Mouse (Mus musculus): Measurements from ENCODE around the gene Ralgapb. TPM values are rescaled to one million over a fixed set of nuclear protein-coding genes. Genes with fewer than 3 reads are reported as not detected.
A peak's percentile ranks its signal among the peaks of the same experiment; 100 is the strongest.

Gene Ralgapb
- polyA plus RNA-seq, 1 experiment from 2014 or later, result 20.3 TPM

GRCm38 (mm10) chr2:158513821-158514336, 104.2 kb downstream of the Ralgapb start:
- H3K9ac ChIP-seq (ENCODE audit: low read length), result no peak overlapping the region
- DNase-seq (ENCODE audit: low spot score) (no peak), ATAC-seq (replicated peaks; ENCODE audit: low FRiP score, low TSS enrichment, low read depth) (no peak)
- H3K4me3 ChIP-seq (ENCODE audit: low read depth, low read length), result no peak overlapping the region
- H3K36me3 ChIP-seq (ENCODE audit: control insufficient read depth, insufficient read depth, low read length), result no peaks in the 10 kb centered on the region
- no peak overlapping the region for H3K4me2 ChIP-seq (ENCODE audit: low read length)
- H3K27me3 ChIP-seq (replicated peaks; ENCODE audit: control insufficient read depth, insufficient read depth, low read length), result no peaks in the 10 kb centered on the region
- no peak overlapping the region for H3K27ac ChIP-seq (ENCODE audit: low read depth)
- 79% methylated on average over 12 of the region's 12 CpGs for WGBS
- no peaks in the 10 kb centered on the region for H3K9me3 ChIP-seq (ENCODE audit: control insufficient read depth, low read length)
- no peaks in the 10 kb centered on the region for H3K4me1 ChIP-seq (replicated peaks; ENCODE audit: control insufficient read depth, insufficient read depth, low read length)

- H3K4me3 ChIP-seq (ENCODE audit: low read depth, low read length), result no peak overlapping the region
- no peaks in the 10 kb centered on the region for H3K4me1 ChIP-seq (replicated peaks; ENCODE audit: control insufficient read depth, insufficient read depth, low read length)
- H3K27ac ChIP-seq (ENCODE audit: low read depth), result no peak overlapping the region
- DNase-seq (ENCODE audit: low spot score) (no peak), ATAC-seq (replicated peaks; ENCODE audit: low FRiP score, low TSS enrichment, low read depth) (no peak)
- H3K9ac ChIP-seq (ENCODE audit: low read length), result no peak overlapping the region
- WGBS, result 68% methylated on average over 6 of the region's 6 CpGs
- H3K36me3 ChIP-seq (ENCODE audit: control insufficient read depth, insufficient read depth, low read length), result no peaks in the 10 kb centered on the region
- no peaks in the 10 kb centered on the region for H3K9me3 ChIP-seq (ENCODE audit: control insufficient read depth, low read length)
- no peak overlapping the region for H3K4me2 ChIP-seq (ENCODE audit: low read length)
- no peaks in the 10 kb centered on the region for H3K27me3 ChIP-seq (replicated peaks; ENCODE audit: control insufficient read depth, insufficient read depth, low read length)
These were observed 108.9 kb downstream of the Ralgapb start for GRCm38 (mm10) chr2:158518583-158518982.

GRCm38 (mm10) chr2:158519071-158519470, 109.4 kb downstream of the Ralgapb start:
- Histone ChIP-seq H3K9ac (ENCODE audit: low read length) (no peak overlapping the region), H3K27me3 (replicated peaks; ENCODE audit: control insufficient read depth, insufficient read depth, low read length) (no peaks in the 10 kb centered on the region), H3K4me1 (replicated peaks; ENCODE audit: control insufficient read depth, insufficient read depth, low read length) (no peaks in the 10 kb centered on the region), H3K4me3 (ENCODE audit: low read depth, low read length) (no peak overlapping the region), H3K4me2 (ENCODE audit: low read length) (no peak overlapping the region), H3K36me3 (ENCODE audit: control insufficient read depth, insufficient read depth, low read length) (no peaks in the 10 kb centered on the region), H3K27ac (ENCODE audit: low read depth) (no peak overlapping the region), H3K9me3 (ENCODE audit: control insufficient read depth, low read length) (no peaks in the 10 kb centered on the region)
- no peak for ATAC-seq (replicated peaks; ENCODE audit: low FRiP score, low TSS enrichment, low read depth)
- 66% methylated on average over 11 of the region's 11 CpGs for WGBS
- DNase-seq (ENCODE audit: low spot score), result no peak

- no peak for DNase-seq (ENCODE audit: low spot score)
- H3K4me1 ChIP-seq (replicated peaks; ENCODE audit: control insufficient read depth, insufficient read depth, low read length), result no peaks in the 10 kb centered on the region
- no peak for ATAC-seq (replicated peaks; ENCODE audit: low FRiP score, low TSS enrichment, low read depth)
- H3K4me2 ChIP-seq (ENCODE audit: low read length), result no peak overlapping the region
- no peaks in the 10 kb centered on the region for H3K36me3 ChIP-seq (ENCODE audit: control insufficient read depth, insufficient read depth, low read length)
- H3K27me3 ChIP-seq (replicated peaks; ENCODE audit: control insufficient read depth, insufficient read depth, low read length), result no peaks in the 10 kb centered on the region
- H3K9me3 ChIP-seq (ENCODE audit: control insufficient read depth, low read length), result no peaks in the 10 kb centered on the region
- H3K9ac ChIP-seq (ENCODE audit: low read length), result no peak overlapping the region
- WGBS, result 85% methylated on average over 6 of the region's 6 CpGs
- H3K4me3 ChIP-seq (ENCODE audit: low read depth, low read length), result no peak overlapping the region
- no peak overlapping the region for H3K27ac ChIP-seq (ENCODE audit: low read depth)
These were observed 110.2 kb downstream of the Ralgapb start for GRCm38 (mm10) chr2:158519800-158520199.

GRCm38 (mm10) chr2:158523060-158523459, 113.4 kb downstream of the Ralgapb start:
- H3K4me1 ChIP-seq (replicated peaks; ENCODE audit: control insufficient read depth, insufficient read depth, low read length), result no peaks in the 10 kb centered on the region
- H3K9ac ChIP-seq (ENCODE audit: low read length), result no peak overlapping the region
- 75% methylated on average over 8 of the region's 8 CpGs for WGBS
- DNase-seq (ENCODE audit: low spot score) (no peak), ATAC-seq (replicated peaks; ENCODE audit: low FRiP score, low TSS enrichment, low read depth) (no peak)
- no peak overlapping the region for H3K4me3 ChIP-seq (ENCODE audit: low read depth, low read length)
- no peak overlapping the region for H3K4me2 ChIP-seq (ENCODE audit: low read length)
- no peaks in the 10 kb centered on the region for H3K27me3 ChIP-seq (replicated peaks; ENCODE audit: control insufficient read depth, insufficient read depth, low read length)
- H3K36me3 ChIP-seq (ENCODE audit: control insufficient read depth, insufficient read depth, low read length), result no peaks in the 10 kb centered on the region
- H3K9me3 ChIP-seq (ENCODE audit: control insufficient read depth, low read length), result no peaks in the 10 kb centered on the region
- no peak overlapping the region for H3K27ac ChIP-seq (ENCODE audit: low read depth)

- H3K4me2 ChIP-seq (ENCODE audit: low read length), result no peak overlapping the region
- no peak overlapping the region for H3K9ac ChIP-seq (ENCODE audit: low read length)
- no peak overlapping the region for H3K27ac ChIP-seq (ENCODE audit: low read depth)
These were observed 114.6 kb downstream of the Ralgapb start for GRCm38 (mm10) chr2:158524129-158524860.

GRCm38 (mm10) chr2:158534090-158534489, 124.4 kb downstream of the Ralgapb start:
- 6% methylated on average over 4 of the region's 4 CpGs for WGBS
- DNase-seq (ENCODE audit: low spot score) (peak; percentile 79), ATAC-seq (replicated peaks; ENCODE audit: low FRiP score, low TSS enrichment, low read depth) (0 out of 2 replicates have a peak, but pooled peaks have one; percentile 12)
- H3K36me3 ChIP-seq (ENCODE audit: control insufficient read depth, insufficient read depth, low read length), result no peaks in the 10 kb centered on the region
- no peaks in the 10 kb centered on the region for H3K9me3 ChIP-seq (ENCODE audit: control insufficient read depth, low read length)
- H3K27me3 ChIP-seq (replicated peaks; ENCODE audit: control insufficient read depth, insufficient read depth, low read length), result no peaks in the 10 kb centered on the region
- no peak overlapping the region for H3K27ac ChIP-seq (ENCODE audit: low read depth)
- H3K4me2 ChIP-seq (ENCODE audit: low read length), result no peak overlapping the region
- no peak overlapping the region for H3K9ac ChIP-seq (ENCODE audit: low read length)
- no peak overlapping the region for H3K4me3 ChIP-seq (ENCODE audit: low read depth, low read length)
- no peaks in the 10 kb centered on the region for H3K4me1 ChIP-seq (replicated peaks; ENCODE audit: control insufficient read depth, insufficient read depth, low read length)

More at GRCm38 (mm10) chr2:158524129-158524860, 114.6 kb downstream of the Ralgapb start:
- Histone ChIP-seq H3K4me1 (replicated peaks; ENCODE audit: control insufficient read depth, insufficient read depth, low read length) (no peaks in the 10 kb centered on the region), H3K36me3 (ENCODE audit: control insufficient read depth, insufficient read depth, low read length) (no peaks in the 10 kb centered on the region), H3K27me3 (replicated peaks; ENCODE audit: control insufficient read depth, insufficient read depth, low read length) (no peaks in the 10 kb centered on the region), H3K9me3 (ENCODE audit: control insufficient read depth, low read length) (no peaks in the 10 kb centered on the region), H3K4me3 (ENCODE audit: low read depth, low read length) (no peak overlapping the region)
- ATAC-seq (replicated peaks; ENCODE audit: low FRiP score, low TSS enrichment, low read depth) (no peak), DNase-seq (ENCODE audit: low spot score) (no peak)
- 83% methylated on average over 16 of the region's 16 CpGs for WGBS

- no peak overlapping the region for H3K4me3 ChIP-seq (ENCODE audit: low read depth, low read length)
- no peak for ATAC-seq (replicated peaks; ENCODE audit: low FRiP score, low TSS enrichment, low read depth)
- WGBS, result 74% methylated on average over 8 of the region's 8 CpGs
- no peak for DNase-seq (ENCODE audit: low spot score)
- H3K4me1 ChIP-seq (replicated peaks; ENCODE audit: control insufficient read depth, insufficient read depth, low read length), result no peaks in the 10 kb centered on the region
- no peaks in the 10 kb centered on the region for H3K27me3 ChIP-seq (replicated peaks; ENCODE audit: control insufficient read depth, insufficient read depth, low read length)
- H3K4me2 ChIP-seq (ENCODE audit: low read length), result no peak overlapping the region
- H3K9ac ChIP-seq (ENCODE audit: low read length), result no peak overlapping the region
- H3K27ac ChIP-seq (ENCODE audit: low read depth), result no peak overlapping the region
- H3K36me3 ChIP-seq (ENCODE audit: control insufficient read depth, insufficient read depth, low read length), result no peaks in the 10 kb centered on the region
- H3K9me3 ChIP-seq (ENCODE audit: control insufficient read depth, low read length), result no peaks in the 10 kb centered on the region
These were observed 124.9 kb downstream of the Ralgapb start for GRCm38 (mm10) chr2:158534559-158534958.

All from intestine, embryonic 14.5 days (tissue).